Mouse (Mus musculus): ENCODE data around the gene Olfr987. TPM values are rescaled to one million over a fixed set of nuclear protein-coding genes. Genes with fewer than 3 reads are reported as not detected.
A peak's percentile ranks its signal among the peaks of the same experiment; 100 is the strongest.

Olfr987 gene
- polyA plus RNA-seq, 1 experiment from 2014 or later: not detected

DNA sequence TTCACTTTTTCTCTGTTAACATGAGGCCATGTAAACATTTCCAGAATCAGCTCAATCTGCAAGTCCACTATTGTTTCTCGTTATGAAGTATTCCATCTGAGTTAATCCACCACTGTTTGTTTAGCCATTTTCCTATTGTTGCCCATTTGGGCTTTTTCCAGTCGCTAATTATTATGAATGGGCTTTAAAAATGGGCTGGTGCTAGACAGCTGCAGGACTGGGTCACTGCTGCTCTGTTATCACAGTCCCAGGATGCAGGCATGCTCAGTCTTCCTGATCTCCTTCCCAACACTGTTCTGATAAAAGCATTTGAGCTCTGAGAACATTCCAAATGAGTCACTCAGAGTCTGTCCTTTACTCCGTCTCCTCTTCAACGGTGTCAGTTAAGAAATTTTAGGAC is 58.1 kb downstream of the Olfr987 start:
- WGBS: 20% methylated on average over 4 of the region's 4 CpGs
- Histone ChIP-seq H3K4me1 (ENCODE audit: control insufficient read depth in 2 of 2, insufficient read depth in 2 of 2, low read length in 2 of 2) (peaks cover 4 to 5% of the 10 kb centered on the region in 2 experiments; a peak in 3 of 4 replicates), H3K27ac (replicated peaks in 1 of 2; ENCODE audit: control insufficient read depth in 1 of 2, insufficient read depth in 1 of 2, low read depth in 2 of 2, low read length in 2 of 2) (peak overlapping the region in 1 of 2 experiments; percentile 20; a peak in 2 of 4 replicates), H3K27me3 (ENCODE audit: control insufficient read depth, insufficient read depth, low read length) (no peaks in the 10 kb centered on the region), H3K9me3 (ENCODE audit: control insufficient read depth, low read length) (no peaks in the 10 kb centered on the region), H3K36me3 (ENCODE audit: control insufficient read depth, insufficient read depth, low read length) (no peaks in the 10 kb centered on the region), H3K4me3 (ENCODE audit: control insufficient read depth in 1 of 2, insufficient read depth in 1 of 2, low read depth in 1 of 2, low read length in 2 of 2) (no peak overlapping the region), H3K4me2 (ENCODE audit: low read length) (no peak overlapping the region), H3K9ac (ENCODE audit: low read length) (no peak overlapping the region)
- ATAC-seq (ENCODE audit: insufficient number of reproducible peaks, insufficient read depth, low FRiP score, low read depth): peak; percentile 86

Other genes with a start within 250 kb of the Olfr987 start
- gene Aplnr, start 203.1 kb downstream of the Olfr987 start, polyA plus RNA-seq (2014; fragmentation: Nextera tagmentation; extraction: Ambion mirVana): 26.2 and 26.8 TPM in 2 replicates
- 0.20 and 0.53 TPM in 2 replicates for gene Lrrc55, start 142.1 kb downstream of the Olfr987 start, polyA plus RNA-seq (2014; fragmentation: Nextera tagmentation; extraction: Ambion mirVana)
- not detected in 2 replicates for gene Olfr988, start 23.9 kb upstream of the Olfr987 start, polyA plus RNA-seq (2014; fragmentation: Nextera tagmentation; extraction: Ambion mirVana)
- gene Olfr992, start 70.2 kb upstream of the Olfr987 start, polyA plus RNA-seq (2014; fragmentation: Nextera tagmentation; extraction: Ambion mirVana): not detected in 2 replicates
- not detected in 2 replicates for gene Olfr993, start 75.6 kb upstream of the Olfr987 start, polyA plus RNA-seq (2014; fragmentation: Nextera tagmentation; extraction: Ambion mirVana)
- not detected in 2 replicates for gene Olfr994, start 97.1 kb upstream of the Olfr987 start, polyA plus RNA-seq (2014; fragmentation: Nextera tagmentation; extraction: Ambion mirVana)
- not detected in 2 replicates for gene Olfr995, start 104.3 kb upstream of the Olfr987 start, polyA plus RNA-seq (2014; fragmentation: Nextera tagmentation; extraction: Ambion mirVana)
- gene 4833423E24Rik, start 179.7 kb upstream of the Olfr987 start, polyA plus RNA-seq (2014; fragmentation: Nextera tagmentation; extraction: Ambion mirVana): not detected in 2 replicates
- not detected in 2 replicates for gene Olfr996, start 239.9 kb upstream of the Olfr987 start, polyA plus RNA-seq (2014; fragmentation: Nextera tagmentation; extraction: Ambion mirVana)
- not detected in 2 replicates for gene Olfr998, start 249.6 kb upstream of the Olfr987 start, polyA plus RNA-seq (2014; fragmentation: Nextera tagmentation; extraction: Ambion mirVana)